Mouse (Mus musculus): ENCODE data around the gene Mfn1. TPM values are rescaled to one million over a fixed set of nuclear protein-coding genes. Genes with fewer than 3 reads are reported as not detected.

Mfn1 gene
- polyA plus RNA-seq, 1 experiment = 143 TPM

DNA sequence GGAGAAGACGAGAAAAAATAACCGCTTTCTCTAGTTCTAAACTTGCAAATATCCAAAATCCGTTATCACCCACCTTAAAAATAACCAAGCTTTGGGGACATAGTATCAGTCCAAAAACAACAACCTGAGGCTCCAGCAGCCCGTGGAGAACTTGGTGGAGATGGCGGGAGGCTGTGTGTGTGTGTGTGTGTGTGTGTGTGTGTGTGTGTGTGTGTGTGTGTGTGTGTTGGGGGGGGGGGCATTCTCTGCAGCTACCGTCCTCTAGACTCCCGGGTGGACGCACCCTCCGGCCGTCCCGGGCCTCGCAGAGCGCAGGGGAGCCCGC, 86.7 kb downstream of the Mfn1 start:
- peaks cover 2% of the 10 kb centered on the region; the same call in 1 of the 2 replicates for H3K27me3 ChIP-seq (ENCODE audit: control insufficient read depth, insufficient read depth, low read length)
- WGBS = 8% methylated on average over 8 of the region's 14 CpGs
- no peak for DNase-seq
- H3K27ac ChIP-seq (ENCODE audit: insufficient read depth, low read length) = no peak overlapping the region
- peak overlapping the region; percentile 1 for H3K4me3 ChIP-seq (replicated peaks; ENCODE audit: insufficient read depth, low read depth, low read length)
- no peaks in the 10 kb centered on the region for H3K4me1 ChIP-seq (ENCODE audit: control insufficient read depth, insufficient read depth, low read length)
- TF ChIP-seq POLR2A (IDR thresholded peaks at IDR 0.05; ENCODE audit: borderline replicate concordance, insufficient read depth, low read length) (no peak), CTCF (IDR thresholded peaks at IDR 0.05; ENCODE audit: borderline replicate concordance, insufficient read depth, low read depth, low read length) (no peak)

DNA sequence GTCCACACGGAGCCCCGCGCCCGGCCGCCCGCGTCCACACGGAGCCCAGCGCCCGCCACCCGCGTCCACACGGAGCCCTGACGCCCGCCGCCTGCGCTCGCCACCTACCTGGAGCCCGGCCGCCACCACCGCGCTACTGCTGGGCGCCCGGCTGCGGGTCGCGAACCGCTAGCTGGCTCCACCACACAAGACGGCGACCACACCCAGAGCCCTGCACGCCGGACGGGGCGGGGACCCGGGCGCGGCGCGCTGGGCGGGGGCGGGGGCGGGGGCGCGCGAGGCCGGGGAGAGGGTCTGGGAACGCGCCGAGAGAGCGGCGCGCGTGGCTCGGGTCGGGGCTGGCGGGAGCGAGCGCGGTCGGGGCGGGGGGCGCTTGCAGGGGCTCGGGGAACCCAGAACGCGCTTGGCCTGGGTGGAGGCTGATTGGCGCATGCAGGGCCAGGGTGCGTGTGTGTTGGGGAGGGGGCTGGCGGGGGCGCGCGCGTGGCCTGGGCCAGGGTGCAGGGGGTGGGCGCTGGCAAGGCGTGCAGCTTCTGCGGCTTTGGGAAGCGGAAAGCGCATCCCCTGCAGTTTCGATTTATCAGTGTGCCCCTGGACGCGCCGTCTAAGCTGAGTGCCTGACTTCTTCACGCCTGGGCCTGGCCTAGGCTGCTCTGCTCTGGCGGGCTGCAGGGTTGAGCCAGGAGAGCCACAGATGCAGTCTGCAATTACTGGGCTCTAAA, 87.2 kb downstream of the Mfn1 start, which contains the start of gene Gnb4:
Gnb4 (minus strand) TSS at position 255 of the 722 bp plus-strand sequence.
- peak in 1 of 2 experiments; percentile 6 for DNase-seq
- peaks cover 2% of the 10 kb centered on the region; the same call in 1 of the 2 replicates for H3K27me3 ChIP-seq (ENCODE audit: control insufficient read depth, insufficient read depth, low read length)
- TF ChIP-seq CTCF (IDR thresholded peaks at IDR 0.05; ENCODE audit: borderline replicate concordance, insufficient read depth, low read depth, low read length) (no peak), POLR2A (IDR thresholded peaks at IDR 0.05; ENCODE audit: borderline replicate concordance, insufficient read depth, low read length) (no peak)
- 2% methylated on average over 81 of the region's 83 CpGs for WGBS
- no peaks in the 10 kb centered on the region for H3K4me1 ChIP-seq (ENCODE audit: control insufficient read depth, insufficient read depth, low read length)
- no peak within 1 kb of the TSS for H3K27ac ChIP-seq (ENCODE audit: insufficient read depth, low read length)
- H3K4me3 ChIP-seq (replicated peaks; ENCODE audit: insufficient read depth, low read depth, low read length) = peak within 1 kb of the TSS; percentile 7

DNA sequence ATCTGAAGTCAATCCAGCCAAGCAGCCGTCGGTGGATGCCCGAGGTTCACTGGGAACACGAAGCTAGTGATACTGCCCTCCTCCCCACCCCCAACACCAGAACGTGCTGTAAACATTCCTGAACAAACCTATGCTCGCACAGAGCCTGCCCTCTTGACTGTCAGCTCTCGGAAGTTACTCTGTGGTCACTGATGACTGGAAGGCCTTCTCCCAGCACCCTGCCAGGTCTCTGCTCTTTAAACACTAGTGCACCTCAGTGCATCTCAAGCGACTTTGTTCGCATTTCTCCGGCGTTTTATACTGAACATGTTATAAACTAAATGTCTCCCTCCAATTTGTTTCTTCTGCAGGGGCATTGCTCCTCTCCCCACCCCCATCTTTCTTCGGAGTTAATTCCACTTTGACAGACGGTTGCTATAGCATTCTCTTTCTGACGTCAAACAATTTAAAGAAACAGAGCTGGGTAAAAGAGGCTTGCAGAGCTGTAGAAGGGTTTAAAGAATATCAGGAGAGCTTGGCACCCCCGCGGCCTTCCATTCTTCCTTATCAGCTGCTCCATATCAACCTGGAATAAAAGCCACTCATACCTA, 87.9 kb downstream of the Mfn1 start:
- H3K27me3 ChIP-seq (ENCODE audit: control insufficient read depth, insufficient read depth, low read length) = peaks cover 2% of the 10 kb centered on the region; the same call in 1 of the 2 replicates
- no peak overlapping the region for H3K27ac ChIP-seq (ENCODE audit: insufficient read depth, low read length)
- no peak overlapping the region for H3K4me3 ChIP-seq (replicated peaks; ENCODE audit: insufficient read depth, low read depth, low read length)
- no peaks in the 10 kb centered on the region for H3K4me1 ChIP-seq (ENCODE audit: control insufficient read depth, insufficient read depth, low read length)
- 24% methylated on average over 16 of the region's 16 CpGs for WGBS
- TF ChIP-seq CTCF (IDR thresholded peaks at IDR 0.05; ENCODE audit: borderline replicate concordance, insufficient read depth, low read depth, low read length) = no peak
- no peak for TF ChIP-seq POLR2A (IDR thresholded peaks at IDR 0.05; ENCODE audit: borderline replicate concordance, insufficient read depth, low read length)
- DNase-seq = no peak

DNA sequence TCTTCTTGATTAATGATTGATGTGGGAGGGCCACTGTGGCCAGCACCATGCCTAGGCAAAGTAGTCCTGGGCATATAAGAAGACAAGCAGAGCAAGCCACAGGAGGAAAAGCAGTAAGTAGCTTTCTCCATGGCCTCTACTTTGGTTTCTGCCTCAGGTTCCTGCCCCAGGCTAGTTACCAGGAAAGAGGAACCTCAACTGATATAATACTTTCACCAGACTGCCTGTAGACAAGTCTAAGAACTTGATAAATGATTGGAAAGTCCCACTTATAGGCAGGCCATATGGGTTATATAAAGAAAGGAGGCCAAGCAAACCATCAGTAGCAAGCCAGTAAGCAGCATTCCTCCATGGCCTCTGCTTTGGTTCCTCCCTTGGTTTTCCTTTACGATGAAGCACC, 92.4 kb downstream of the Mfn1 start:
- 89% methylated on average over 1 of the region's 1 CpGs for WGBS
- TF ChIP-seq POLR2A (IDR thresholded peaks at IDR 0.05; ENCODE audit: borderline replicate concordance, insufficient read depth, low read length) = no peak
- TF ChIP-seq CTCF (IDR thresholded peaks at IDR 0.05; ENCODE audit: borderline replicate concordance, insufficient read depth, low read depth, low read length) = no peak
- Histone ChIP-seq H3K4me1 (ENCODE audit: control insufficient read depth, insufficient read depth, low read length) (no peaks in the 10 kb centered on the region), H3K4me3 (replicated peaks; ENCODE audit: insufficient read depth, low read depth, low read length) (no peak overlapping the region), H3K27ac (ENCODE audit: insufficient read depth, low read length) (no peak overlapping the region), H3K27me3 (ENCODE audit: control insufficient read depth, insufficient read depth, low read length) (no peaks in the 10 kb centered on the region; the same call in 1 of the 2 replicates)
- DNase-seq = no peak

DNA sequence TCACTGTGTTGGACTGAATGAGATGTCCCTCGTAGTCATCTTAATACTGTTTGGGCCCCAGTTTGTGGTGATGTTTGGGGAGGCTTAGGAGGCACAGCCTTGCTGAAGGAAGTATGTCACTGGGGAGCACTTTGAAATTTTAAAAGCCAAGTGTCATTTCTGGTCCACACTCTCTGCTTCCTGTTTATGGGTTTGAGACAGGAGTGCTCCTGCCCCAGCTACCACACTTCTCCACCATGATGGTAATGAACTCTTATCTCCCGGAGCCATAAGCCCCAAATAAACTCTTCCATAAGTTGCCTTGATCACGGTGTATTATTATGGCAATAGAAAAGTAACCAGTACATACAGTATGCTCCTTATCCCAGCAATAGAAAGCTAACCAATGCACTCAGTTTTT, 92.8 kb downstream of the Mfn1 start:
- WGBS = 89% methylated on average over 3 of the region's 3 CpGs
- H3K4me3 ChIP-seq (replicated peaks; ENCODE audit: insufficient read depth, low read depth, low read length) = no peak overlapping the region
- TF ChIP-seq POLR2A (IDR thresholded peaks at IDR 0.05; ENCODE audit: borderline replicate concordance, insufficient read depth, low read length) (no peak), CTCF (IDR thresholded peaks at IDR 0.05; ENCODE audit: borderline replicate concordance, insufficient read depth, low read depth, low read length) (no peak)
- no peaks in the 10 kb centered on the region for H3K4me1 ChIP-seq (ENCODE audit: control insufficient read depth, insufficient read depth, low read length)
- DNase-seq = no peak
- no peak overlapping the region for H3K27ac ChIP-seq (ENCODE audit: insufficient read depth, low read length)
- no peaks in the 10 kb centered on the region; the same call in 1 of the 2 replicates for H3K27me3 ChIP-seq (ENCODE audit: control insufficient read depth, insufficient read depth, low read length)

DNA sequence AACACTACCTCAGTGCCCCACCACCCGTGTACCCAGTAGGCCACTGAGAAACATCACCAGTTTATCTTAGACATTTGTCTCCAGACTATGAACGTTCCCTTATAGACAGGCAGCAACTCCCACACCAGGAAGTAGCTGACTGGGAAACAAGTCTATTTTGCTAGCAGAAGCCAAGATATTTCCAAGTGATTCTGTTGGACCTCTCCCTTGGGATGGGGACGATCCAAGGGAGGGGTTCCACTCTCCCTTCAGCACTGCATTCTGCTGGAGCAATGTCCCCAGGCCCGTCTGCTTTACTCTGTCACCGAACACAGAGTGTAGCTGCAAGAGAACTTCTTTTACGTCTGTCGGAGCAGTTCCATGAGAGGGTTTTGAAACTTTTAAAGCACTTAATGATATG, 98.9 kb downstream of the Mfn1 start:
- Histone ChIP-seq H3K27me3 (ENCODE audit: control insufficient read depth, insufficient read depth, low read length) (no peaks in the 10 kb centered on the region), H3K4me3 (replicated peaks; ENCODE audit: insufficient read depth, low read depth, low read length) (no peak overlapping the region), H3K27ac (ENCODE audit: insufficient read depth, low read length) (no peak overlapping the region), H3K4me1 (ENCODE audit: control insufficient read depth, insufficient read depth, low read length) (no peaks in the 10 kb centered on the region)
- TF ChIP-seq CTCF (IDR thresholded peaks at IDR 0.05; ENCODE audit: borderline replicate concordance, insufficient read depth, low read depth, low read length) (no peak), POLR2A (IDR thresholded peaks at IDR 0.05; ENCODE audit: borderline replicate concordance, insufficient read depth, low read length) (no peak)
- DNase-seq = no peak
- 78% methylated on average over 7 of the region's 7 CpGs for WGBS

Other genes starting within 250 kb of the Mfn1 start
- 43.8 and 44.8 TPM in 2 replicates for gene Zmat3, start 163.5 kb upstream of the Mfn1 start, polyA plus RNA-seq (2012; rRNA removed)
- 29.0 and 29.7 TPM in 2 replicates for gene Pik3ca, start 131.8 kb upstream of the Mfn1 start, polyA plus RNA-seq (2012; rRNA removed)
- 0.05 TPM in 1 of 2 replicates, not detected in the other for gene Kcnmb3, start 37.2 kb upstream of the Mfn1 start, polyA plus RNA-seq (2012; rRNA removed)
- gene Zfp639, start 19.2 kb upstream of the Mfn1 start, polyA plus RNA-seq (2012; rRNA removed) = 53.5 and 53.8 TPM in 2 replicates
- gene Gnb4, start 87.1 kb downstream of the Mfn1 start, polyA plus RNA-seq (2012; rRNA removed) = 34.4 and 38.0 TPM in 2 replicates
- 23.5 and 24.2 TPM in 2 replicates for gene Actl6a, start 176.8 kb downstream of the Mfn1 start, polyA plus RNA-seq (2012; rRNA removed)
- gene Ndufb5, start 207.5 kb downstream of the Mfn1 start, polyA plus RNA-seq (2012; rRNA removed) = 427 and 491 TPM in 2 replicates
- gene Mrpl47, start 208.1 kb downstream of the Mfn1 start, polyA plus RNA-seq (2012; rRNA removed) = 17.1 and 18.5 TPM in 2 replicates

Data from cerebellum, adult 2 months (tissue).